Mouse (Mus musculus) heart, embryonic 12.5 days (tissue): ENCODE measurements around the gene Tiparp. TPM values are rescaled to one million over a fixed set of nuclear protein-coding genes. Genes with fewer than 3 reads are reported as not detected.

Experiments
- ATAC-seq: fragments of 200-750 bp; cut with Nextera tagmentation; 2 replicates; pipeline ENCODE4 v1.8.0; 2017; ENCODE audit warnings: moderate TSS enrichment, moderate library complexity; ENCODE audit not compliant: insufficient number of reproducible peaks, low FRiP score
- H3K27ac ChIP-seq: fragments of 300-500 bp; sonication (generic); 2 replicates; pipeline ENCODE4 v1.5.1; 2016; ENCODE audit warnings: mild to moderate bottlenecking, moderate library complexity; ENCODE audit not compliant: poor library complexity, severe bottlenecking
- H3K27me3 ChIP-seq: fragments of 300-500 bp; sonication (generic); replicated peaks from 2 replicates; pipeline ENCODE4 v1.6.1; 2016; ENCODE audit warnings: mild to moderate bottlenecking, moderate library complexity
- H3K36me3 ChIP-seq: fragments of 300-500 bp; sonication (generic); 2 replicates; pipeline ENCODE4 v1.6.1; 2016; ENCODE audit warnings: mild to moderate bottlenecking, moderate library complexity
- H3K4me1 ChIP-seq: fragments of 300-500 bp; sonication (generic); replicated peaks from 2 replicates; pipeline ENCODE4 v1.6.1; 2016; ENCODE audit warnings: mild to moderate bottlenecking
- H3K4me2 ChIP-seq: fragments of 300-500 bp; sonication (generic); 2 replicates; pipeline ENCODE4 v1.6.1; 2016; ENCODE audit warnings: mild to moderate bottlenecking, moderate library complexity
- H3K4me3 ChIP-seq: fragments of 300-500 bp; sonication (generic); 2 replicates; pipeline ENCODE4 v1.5.1; 2016; ENCODE audit warnings: mild to moderate bottlenecking
- H3K9ac ChIP-seq: fragments of 300-500 bp; sonication (generic); 2 replicates; pipeline ENCODE4 v1.6.1; 2016; ENCODE audit warnings: mild to moderate bottlenecking, moderate library complexity
- H3K9me3 ChIP-seq: fragments of 300-500 bp; sonication (generic); replicated peaks from 2 replicates; pipeline ENCODE4 v1.6.1; 2016; ENCODE audit warnings: mild to moderate bottlenecking, moderate library complexity
- WGBS: fragments of 180-500 bp; shearing (Covaris S2); methylation state at CpG from one replicate; pipeline ENCODE4 v1.1.7; 2016; 5-methylcytosine and 5-hydroxymethylcytosine counted together
- polyA plus RNA-seq: library from polyadenylated mRNA; unstranded; fragments of >200 nt; fragmentation: Nextera tagmentation; extraction: Ambion mirVana; gene quantifications from 2 replicates; pipeline ENCODE4 v1.2.1, GENCODE M21; 2016

Tiparp gene
- polyA plus RNA-seq, 1 experiment from 2014 or later, result 36.3 TPM

GRCm38 (mm10) chr3:65510588-65510987 is 17.6 kb upstream of the Tiparp start:
- no peaks in the 10 kb centered on the region for H3K27me3 ChIP-seq
- no peak for ATAC-seq
- no peaks in the 10 kb centered on the region for H3K36me3 ChIP-seq
- no peaks in the 10 kb centered on the region for H3K4me1 ChIP-seq
- H3K9me3 ChIP-seq, result peaks cover 3% of the 10 kb centered on the region; the same call in 1 of the 2 replicates
- H3K4me2 ChIP-seq, result no peak overlapping the region
- WGBS, result 78% methylated on average over 2 of the region's 2 CpGs
- no peak overlapping the region for H3K4me3 ChIP-seq
- no peak overlapping the region for H3K27ac ChIP-seq
- H3K9ac ChIP-seq, result no peak overlapping the region

- 79% methylated on average over 2 of the region's 2 CpGs for WGBS
- no peak for ATAC-seq
- no peak overlapping the region for H3K9ac ChIP-seq
- H3K27ac ChIP-seq, result no peak overlapping the region
- peaks cover 13% of the 10 kb centered on the region for H3K4me1 ChIP-seq
- H3K36me3 ChIP-seq, result no peaks in the 10 kb centered on the region
- peaks cover 4% of the 10 kb centered on the region; the same call in 1 of the 2 replicates for H3K9me3 ChIP-seq
- no peaks in the 10 kb centered on the region for H3K27me3 ChIP-seq
- no peak overlapping the region for H3K4me2 ChIP-seq
- no peak overlapping the region for H3K4me3 ChIP-seq
Observed at GRCm38 (mm10) chr3:65515751-65516150, 12.5 kb upstream of the Tiparp start.

GRCm38 (mm10) chr3:65516526-65516925 is 11.7 kb upstream of the Tiparp start:
- Histone ChIP-seq H3K36me3 (no peaks in the 10 kb centered on the region), H3K4me3 (no peak overlapping the region), H3K4me2 (no peak overlapping the region), H3K9me3 (peaks cover 4% of the 10 kb centered on the region; the same call in 1 of the 2 replicates), H3K27me3 (no peaks in the 10 kb centered on the region), H3K27ac (no peak overlapping the region), H3K9ac (no peak overlapping the region), H3K4me1 (peaks cover 13% of the 10 kb centered on the region)
- WGBS, result 59% methylated on average over 1 of the region's 1 CpGs
- ATAC-seq, result no peak

DNA sequence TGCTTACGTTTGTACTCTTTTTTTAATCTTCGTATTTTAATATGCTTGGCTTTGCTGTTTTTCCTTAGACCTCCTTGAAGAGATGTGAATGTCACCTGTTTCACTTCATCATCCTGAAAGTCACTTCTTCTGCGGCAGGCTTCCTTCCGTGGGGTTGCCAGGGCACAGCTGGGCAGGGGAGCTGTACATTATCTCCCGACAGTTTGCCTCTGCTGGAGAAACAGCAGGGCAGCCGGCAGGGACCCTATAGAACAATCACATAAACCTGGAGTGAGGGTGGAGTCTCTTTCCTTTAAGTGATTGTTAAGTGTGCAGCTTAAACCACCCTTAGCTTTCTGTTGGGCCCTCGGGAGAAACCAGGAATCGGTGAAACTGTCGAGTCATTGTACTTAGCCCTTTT is 11.1 kb upstream of the Tiparp start:
- H3K4me2 ChIP-seq, result peak overlapping the region; percentile 27; the same call in 1 of the 2 replicates
- H3K36me3 ChIP-seq, result no peaks in the 10 kb centered on the region
- no peak overlapping the region for H3K9ac ChIP-seq
- no peak overlapping the region for H3K27ac ChIP-seq
- no peak for ATAC-seq
- H3K9me3 ChIP-seq, result peaks cover 4% of the 10 kb centered on the region; the same call in 1 of the 2 replicates
- H3K4me3 ChIP-seq, result no peak overlapping the region
- H3K4me1 ChIP-seq, result peaks cover 13% of the 10 kb centered on the region
- WGBS, result 25% methylated on average over 9 of the region's 9 CpGs
- H3K27me3 ChIP-seq, result no peaks in the 10 kb centered on the region

GRCm38 (mm10) chr3:65517747-65518527 is 10.3 kb upstream of the Tiparp start:
- H3K9ac ChIP-seq, result no peak overlapping the region
- no peak overlapping the region for H3K4me3 ChIP-seq
- no peak overlapping the region for H3K27ac ChIP-seq

DNA sequence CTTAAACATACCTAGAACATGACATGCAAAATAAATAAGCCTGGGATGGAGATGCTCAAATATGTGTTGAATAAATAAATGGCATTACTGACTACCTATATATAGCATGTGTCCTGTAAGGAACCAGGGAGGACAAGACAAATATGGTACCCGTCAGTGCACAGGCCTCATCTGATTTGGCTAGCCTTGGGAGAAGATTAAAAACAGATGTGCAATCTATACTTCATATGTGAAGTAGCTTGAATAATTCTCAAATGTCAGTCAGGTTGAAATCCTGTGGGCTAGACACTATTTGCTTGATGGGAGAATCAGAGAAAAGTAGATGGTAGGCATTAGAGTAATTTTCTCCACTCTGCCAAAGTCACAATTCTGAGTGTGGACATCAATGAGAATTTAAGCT is 6.8 kb upstream of the Tiparp start:
- ATAC-seq, result no peak
- Histone ChIP-seq H3K9me3 (no peaks in the 10 kb centered on the region), H3K4me1 (peaks cover 13% of the 10 kb centered on the region), H3K36me3 (no peaks in the 10 kb centered on the region), H3K4me3 (no peak overlapping the region), H3K4me2 (no peak overlapping the region), H3K27ac (no peak overlapping the region), H3K9ac (no peak overlapping the region), H3K27me3 (no peaks in the 10 kb centered on the region)
- WGBS, result 72% methylated on average over 1 of the region's 1 CpGs

More at GRCm38 (mm10) chr3:65517747-65518527, 10.3 kb upstream of the Tiparp start:
- H3K27me3 ChIP-seq, result no peaks in the 10 kb centered on the region
- H3K36me3 ChIP-seq, result no peaks in the 10 kb centered on the region
- ATAC-seq, result no peak
- 52% methylated on average over 13 of the region's 13 CpGs for WGBS
- peak overlapping the region; percentile 36 for H3K4me2 ChIP-seq
- peaks cover 4% of the 10 kb centered on the region; the same call in 1 of the 2 replicates for H3K9me3 ChIP-seq
- H3K4me1 ChIP-seq, result peaks cover 13% of the 10 kb centered on the region

DNA sequence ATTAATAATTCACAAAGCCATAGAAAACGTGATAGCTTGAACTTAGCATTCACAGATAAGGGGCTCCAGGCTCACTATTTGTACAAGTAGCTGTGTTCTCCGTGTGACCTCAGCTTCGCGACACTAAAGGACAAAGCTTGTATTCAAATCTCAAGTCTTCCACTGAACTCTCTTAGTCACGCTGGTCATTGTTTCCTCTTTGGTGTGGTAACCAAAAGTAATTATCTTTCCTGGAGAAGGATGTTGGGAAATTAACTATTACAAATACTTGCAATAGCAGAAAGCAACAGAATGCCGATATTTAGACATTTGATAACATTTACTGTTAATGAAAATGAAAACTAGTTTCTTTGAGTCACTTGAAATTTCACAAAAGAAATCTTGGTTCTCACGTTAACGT is 4.8 kb upstream of the Tiparp start:
- H3K9me3 ChIP-seq, result no peaks in the 10 kb centered on the region
- H3K4me2 ChIP-seq, result no peak overlapping the region
- no peaks in the 10 kb centered on the region for H3K36me3 ChIP-seq
- H3K4me1 ChIP-seq, result 0 out of 2 replicates have a peak, but pooled peaks cover 3% of the 10 kb centered on the region
- H3K4me3 ChIP-seq, result no peak overlapping the region
- no peak for ATAC-seq
- 61% methylated on average over 8 of the region's 8 CpGs for WGBS
- H3K27me3 ChIP-seq, result no peaks in the 10 kb centered on the region
- H3K27ac ChIP-seq, result no peak overlapping the region
- H3K9ac ChIP-seq, result no peak overlapping the region

GRCm38 (mm10) chr3:65525731-65526130 is 2.5 kb upstream of the Tiparp start:
- Histone ChIP-seq H3K4me2 (no peak overlapping the region), H3K9ac (no peak overlapping the region), H3K4me3 (no peak overlapping the region), H3K36me3 (no peaks in the 10 kb centered on the region), H3K4me1 (no peaks in the 10 kb centered on the region), H3K27me3 (no peaks in the 10 kb centered on the region), H3K27ac (no peak overlapping the region), H3K9me3 (no peaks in the 10 kb centered on the region)
- WGBS, result 71% methylated on average over 3 of the region's 3 CpGs
- ATAC-seq, result no peak

GRCm38 (mm10) chr3:65527196-65527595 is 1.0 kb upstream of the Tiparp start:
- 21% methylated on average over 3 of the region's 3 CpGs for WGBS
- no peak for ATAC-seq
- H3K36me3 ChIP-seq, result peaks cover 7% of the 10 kb centered on the region
- H3K4me3 ChIP-seq, result peak overlapping the region; percentile 91
- H3K9ac ChIP-seq, result peak overlapping the region; percentile 95; the same call in 1 of the 2 replicates
- no peaks in the 10 kb centered on the region for H3K27me3 ChIP-seq
- H3K27ac ChIP-seq, result peak overlapping the region; percentile 98
- H3K4me1 ChIP-seq, result peaks cover 4% of the 10 kb centered on the region; the same call in 1 of the 2 replicates
- no peaks in the 10 kb centered on the region for H3K9me3 ChIP-seq
- H3K4me2 ChIP-seq, result peak overlapping the region; percentile 74

- WGBS, result under 1% methylated on average over 97 of the region's 97 CpGs
- Histone ChIP-seq H3K4me1 (peaks cover 7% of the 10 kb centered on the region), H3K4me2 (peak overlapping the region; percentile 74), H3K9ac (peak overlapping the region; percentile 98), H3K27ac (peak overlapping the region; percentile 98), H3K9me3 (no peaks in the 10 kb centered on the region), H3K4me3 (peak overlapping the region; percentile 91), H3K27me3 (no peaks in the 10 kb centered on the region), H3K36me3 (peaks cover 13% of the 10 kb centered on the region)
- peak; percentile 37 for ATAC-seq
Observed at GRCm38 (mm10) chr3:65528614-65529470, 632 bp downstream of the Tiparp start.
